Mouse (Mus musculus) heart, postnatal 4 days (tissue): ENCODE data around the gene Galnt10. TPM values are rescaled to one million over a fixed set of nuclear protein-coding genes. Genes with fewer than 3 reads are reported as not detected.
"Not testable (repeated sequence)": the region's sequence is repeated elsewhere in the genome, so short reads cannot be mapped to it uniquely, and the experiment has no call there.

ENCODE experiments used
- DNase-seq: peaks from one replicate; pipeline ENCODE4 v3.0.0; 2021
- total RNA-seq, 2 experiments: library from RNA; stranded (reverse); gene quantifications; 2 replicates each; pipeline ENCODE4 v1.2.3; 2021

Gene Galnt10
- total RNA-seq, 2 experiments from 2014 or later = 8.2 to 9.1 TPM

- peak; percentile 17 for DNase-seq
Measured at GRCm38 (mm10) chr11:57800266-57800951, 155.2 kb downstream of the Galnt10 start.

GRCm38 (mm10) chr11:57800971-57801765 is 155.9 kb downstream of the Galnt10 start, which contains the start of gene Sap30l:
Sap30l (plus strand) TSS chr11:57801637.
- peak; percentile 98 for DNase-seq

GRCm38 (mm10) chr11:57801766-57802510 is 156.7 kb downstream of the Galnt10 start:
- DNase-seq = peak; percentile 72

GRCm38 (mm10) chr11:57802511-57802870 is 157.2 kb downstream of the Galnt10 start:
- no peak for DNase-seq

GRCm38 (mm10) chr11:57805047-57805446 is 159.8 kb downstream of the Galnt10 start:
- DNase-seq = no peak

GRCm38 (mm10) chr11:57809017-57809731 is 163.9 kb downstream of the Galnt10 start:
- DNase-seq = no peak

GRCm38 (mm10) chr11:57809732-57810098 is 164.5 kb downstream of the Galnt10 start:
- DNase-seq = no peak

- DNase-seq = no peak
Measured at GRCm38 (mm10) chr11:57811006-57811405, 165.8 kb downstream of the Galnt10 start.

GRCm38 (mm10) chr11:57812212-57812611 is 167.0 kb downstream of the Galnt10 start:
- no peak for DNase-seq

- DNase-seq = no peak
Measured at GRCm38 (mm10) chr11:57813641-57814040, 168.4 kb downstream of the Galnt10 start.

- DNase-seq = no peak
Measured at GRCm38 (mm10) chr11:57818189-57818588, 172.9 kb downstream of the Galnt10 start.

GRCm38 (mm10) chr11:57819999-57820581 is 174.8 kb downstream of the Galnt10 start:
- peak; percentile 92 for DNase-seq

- not testable (repeated sequence) for DNase-seq
Measured at GRCm38 (mm10) chr11:57823159-57823558, 177.9 kb downstream of the Galnt10 start.

GRCm38 (mm10) chr11:57823714-57824113 is 178.5 kb downstream of the Galnt10 start:
- no peak for DNase-seq

- DNase-seq = not testable (repeated sequence)
Measured at GRCm38 (mm10) chr11:57825234-57825633, 180.0 kb downstream of the Galnt10 start.

GRCm38 (mm10) chr11:57827048-57827914 is 182.0 kb downstream of the Galnt10 start:
- peak; percentile 33 for DNase-seq

GRCm38 (mm10) chr11:57827915-57828545 is 182.8 kb downstream of the Galnt10 start:
- peak; percentile 28 for DNase-seq

GRCm38 (mm10) chr11:57828955-57829870 is 184.0 kb downstream of the Galnt10 start:
- no peak for DNase-seq
